Mouse (Mus musculus) bone marrow, adult 2 months (tissue): ENCODE measurements around the gene Myl7. TPM values are rescaled to one million over a fixed set of nuclear protein-coding genes. Genes with fewer than 3 reads are reported as not detected.

ENCODE experiments used
- H3K27ac ChIP-seq: fragments of 200-500 bp; 2 replicates; pipeline ENCODE4 v1.5.1; 2012; ENCODE audit warnings: low read depth, mild to moderate bottlenecking, control low read depth, inconsistent platforms, low read length; ENCODE audit not compliant: control insufficient read depth, poor library complexity, insufficient read depth
- H3K4me1 ChIP-seq: fragments of 200-500 bp; 2 replicates; pipeline ENCODE4 v1.6.1; 2011; ENCODE audit warnings: low read length; ENCODE audit not compliant: control insufficient read depth, insufficient read depth
- H3K4me3 ChIP-seq: fragments of 200-500 bp; replicated peaks from 2 replicates; pipeline ENCODE3; 2011; ENCODE audit warnings: mild to moderate bottlenecking, low read depth, low read length, control low read depth; ENCODE audit not compliant: control insufficient read depth
- POLR2A ChIP-seq: fragments of 200-500 bp; IDR thresholded peaks from 2 replicates; pipeline ENCODE4 v1.6.1; 2011; ENCODE audit warnings: low read depth, mild to moderate bottlenecking, control low read depth, low read length, borderline replicate concordance; ENCODE audit not compliant: control insufficient read depth
- WGBS: fragments of 180-500 bp; shearing (Covaris S2); methylation state at CpG from one replicate; pipeline ENCODE4 v1.1.7; 2018; 5-methylcytosine and 5-hydroxymethylcytosine counted together
- polyA plus RNA-seq: library from polyadenylated mRNA; stranded (reverse); fragments of >200 nt; gene quantifications from 2 replicates; pipeline ENCODE4 v1.2.4, GENCODE M21; 2011; ENCODE audit warnings: low replicate concordance; ENCODE audit not compliant: missing spikeins, insufficient read depth, insufficient read length

Myl7 gene
- polyA plus RNA-seq, 1 experiment, result not detected

- Histone ChIP-seq H3K27ac (no peak overlapping the region), H3K4me1 (no peaks in the 10 kb centered on the region; the same call in 1 of the 2 replicates), H3K4me3 (no peak overlapping the region)
- TF ChIP-seq POLR2A, result no peak
- WGBS, result 47% methylated on average over 7 of the region's 7 CpGs
These were observed 51.8 kb downstream of the Myl7 start for GRCm38 (mm10) chr11:5846639-5847345.

Other genes starting within 250 kb of the Myl7 start
- gene Mrps24, start 183.1 kb downstream of the Myl7 start, polyA plus RNA-seq, result 28.2 and 49.7 TPM in 2 replicates
- 4.8 and 6.3 TPM in 2 replicates for gene Urgcp, start 136.4 kb downstream of the Myl7 start, polyA plus RNA-seq
- 48.8 and 72.4 TPM in 2 replicates for gene Dbnl, start 110.3 kb downstream of the Myl7 start, polyA plus RNA-seq
- gene Pgam2, start 95.0 kb downstream of the Myl7 start, polyA plus RNA-seq, result 3.9 and 8.6 TPM in 2 replicates
- 16.8 and 42.5 TPM in 2 replicates for gene Polm, start 60.8 kb downstream of the Myl7 start, polyA plus RNA-seq
- gene Aebp1, start 36.8 kb downstream of the Myl7 start, polyA plus RNA-seq, result 0.84 and 2.3 TPM in 2 replicates
- 13.9 and 19.9 TPM in 2 replicates for gene Pold2, start 20.5 kb downstream of the Myl7 start, polyA plus RNA-seq
- 2.8 and 3.7 TPM in 2 replicates for gene Gck, start 51.3 kb upstream of the Myl7 start, polyA plus RNA-seq
- gene Ykt6, start 56.9 kb upstream of the Myl7 start, polyA plus RNA-seq, result 24.6 and 30.8 TPM in 2 replicates
- gene Camk2b, start 167.6 kb upstream of the Myl7 start, polyA plus RNA-seq, result 1.4 and 5.1 TPM in 2 replicates